Mouse (Mus musculus): Measurements from ENCODE around the gene Gm3286.
"Not testable (repeated sequence)": the region's sequence is repeated elsewhere in the genome, so short reads cannot be mapped to it uniquely, and the experiment has no call there.

DNA sequence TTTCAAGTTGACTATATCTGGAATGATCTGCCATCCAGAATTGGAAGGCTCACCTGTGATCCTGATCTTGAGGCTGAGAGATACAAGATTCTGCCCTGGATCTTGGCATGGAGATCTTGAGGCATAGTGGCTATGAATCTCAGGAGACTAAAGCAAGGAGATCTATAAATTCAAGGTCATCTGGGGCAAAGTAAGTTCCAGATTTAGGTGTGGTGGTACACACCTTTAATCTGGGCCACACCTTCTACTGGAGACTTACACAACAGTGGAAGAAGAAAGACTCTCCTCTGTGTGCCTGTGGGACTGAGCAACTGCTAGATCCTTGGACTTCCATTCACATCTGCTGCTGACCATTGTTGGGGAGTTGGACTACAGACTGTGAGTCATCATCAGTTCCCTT, at the start of gene Gm3286:
- not testable (repeated sequence) for TF ChIP-seq EP300, CTCF (IDR thresholded peaks at IDR 0.05; ENCODE audit: low read depth)

Measured in heart, postnatal 0 days (tissue).